Mouse (Mus musculus): ENCODE data around the gene Ccdc28b. TPM values are rescaled to one million over a fixed set of nuclear protein-coding genes. Genes with fewer than 3 reads are reported as not detected.

Ccdc28b gene
- polyA plus RNA-seq, 1 experiment, result 14.8 TPM

- peak overlapping the region; percentile 83 for H3K4me3 ChIP-seq
- H3K27me3 ChIP-seq (ENCODE audit: control insufficient read depth, insufficient read depth, insufficient read length), result no peaks in the 10 kb centered on the region
- H3K4me2 ChIP-seq (ENCODE audit: low read depth), result peak overlapping the region; percentile 92
- no peak for TF ChIP-seq MAX (IDR thresholded peaks at IDR 0.05; ENCODE audit: low read depth)
- no peak for TF ChIP-seq TCF12 (IDR thresholded peaks at IDR 0.05; ENCODE audit: insufficient read depth, poor library complexity, severe bottlenecking)
- TF ChIP-seq USF1 (IDR thresholded peaks at IDR 0.05; ENCODE audit: low read depth), result no peak
- no peak for TF ChIP-seq REST (IDR thresholded peaks at IDR 0.05; ENCODE audit: insufficient read depth, insufficient read length)
- TF ChIP-seq MYOG (IDR thresholded peaks at IDR 0.05; ENCODE audit: control insufficient read depth in 1 of 3, insufficient read depth in 1 of 3, insufficient read length in 2 of 3, low read depth in 2 of 3), result no peak
- no peak for TF ChIP-seq POLR2AphosphoS2 (IDR thresholded peaks at IDR 0.05; ENCODE audit: insufficient read length, low read depth)
- no peak for TF ChIP-seq MYOD1 (IDR thresholded peaks at IDR 0.05; ENCODE audit: control insufficient read depth in 1 of 3, insufficient read length in 2 of 3, low read depth in 2 of 3)
- TF ChIP-seq TCF3 (IDR thresholded peaks at IDR 0.05; ENCODE audit: insufficient read length, low read depth), result no peak
- TF ChIP-seq POLR2A (IDR thresholded peaks at IDR 0.05; ENCODE audit: insufficient read length, low read depth), result no peak
- no peak for TF ChIP-seq E2F4 (IDR thresholded peaks at IDR 0.05; ENCODE audit: insufficient read depth)
- no peak for TF ChIP-seq CEBPB (IDR thresholded peaks at IDR 0.05; ENCODE audit: insufficient read depth, poor library complexity, severe bottlenecking)
- peaks cover 5% of the 10 kb centered on the region for H3K79me2 ChIP-seq (ENCODE audit: control insufficient read depth, insufficient read depth)
- no peaks in the 10 kb centered on the region for H3K36me3 ChIP-seq (ENCODE audit: control insufficient read depth, insufficient read depth)
- H3ac ChIP-seq (ENCODE audit: control insufficient read depth, insufficient read length), result peak overlapping the region; percentile 46
These were observed 5.7 kb downstream of the Ccdc28b start for GRCm38 (mm10) chr4:129618031-129618430.

- no peak overlapping the region for H3ac ChIP-seq (ENCODE audit: control insufficient read depth, insufficient read length)
- H3K79me2 ChIP-seq (ENCODE audit: control insufficient read depth, insufficient read depth), result peaks cover 5% of the 10 kb centered on the region
- H3K4me2 ChIP-seq (ENCODE audit: low read depth), result peak overlapping the region; percentile 92
- H3K36me3 ChIP-seq (ENCODE audit: control insufficient read depth, insufficient read depth), result no peaks in the 10 kb centered on the region
- H3K27me3 ChIP-seq (ENCODE audit: control insufficient read depth, insufficient read depth, insufficient read length), result no peaks in the 10 kb centered on the region
- H3K4me3 ChIP-seq, result peak overlapping the region; percentile 83
- TF ChIP-seq MYOG (IDR thresholded peaks at IDR 0.05; ENCODE audit: control insufficient read depth in 1 of 3, insufficient read depth in 1 of 3, insufficient read length in 2 of 3, low read depth in 2 of 3), result no peak
- TF ChIP-seq POLR2AphosphoS2 (IDR thresholded peaks at IDR 0.05; ENCODE audit: insufficient read length, low read depth), result peak; percentile 10
- TF ChIP-seq POLR2A (IDR thresholded peaks at IDR 0.05; ENCODE audit: insufficient read length, low read depth), result peak; percentile 36
These were observed 6.6 kb downstream of the Ccdc28b start for GRCm38 (mm10) chr4:129617121-129617641.

- Histone ChIP-seq H3K4me2 (ENCODE audit: low read depth) (no peak overlapping the region), H3K27me3 (ENCODE audit: control insufficient read depth, insufficient read depth, insufficient read length) (no peaks in the 10 kb centered on the region), H3ac (ENCODE audit: control insufficient read depth, insufficient read length) (no peak overlapping the region), H3K4me3 (no peak overlapping the region), H3K79me2 (ENCODE audit: control insufficient read depth, insufficient read depth) (peaks cover 5% of the 10 kb centered on the region), H3K36me3 (ENCODE audit: control insufficient read depth, insufficient read depth) (no peaks in the 10 kb centered on the region)
- TF ChIP-seq TCF3 (IDR thresholded peaks at IDR 0.05; ENCODE audit: insufficient read length, low read depth) (no peak), MYOD1 (IDR thresholded peaks at IDR 0.05; ENCODE audit: control insufficient read depth in 1 of 3, insufficient read length in 2 of 3, low read depth in 2 of 3) (no peak), TCF12 (IDR thresholded peaks at IDR 0.05; ENCODE audit: insufficient read depth, poor library complexity, severe bottlenecking) (no peak), CEBPB (IDR thresholded peaks at IDR 0.05; ENCODE audit: insufficient read depth, poor library complexity, severe bottlenecking) (no peak), POLR2A (IDR thresholded peaks at IDR 0.05; ENCODE audit: insufficient read length, low read depth) (no peak), MAX (IDR thresholded peaks at IDR 0.05; ENCODE audit: low read depth) (no peak), SRF (IDR thresholded peaks at IDR 0.05; ENCODE audit: control insufficient read depth, insufficient read length, low read depth) (no peak), E2F4 (IDR thresholded peaks at IDR 0.05; ENCODE audit: insufficient read depth) (no peak), USF1 (IDR thresholded peaks at IDR 0.05; ENCODE audit: low read depth) (no peak), POLR2AphosphoS2 (IDR thresholded peaks at IDR 0.05; ENCODE audit: insufficient read length, low read depth) (no peak), MYOG (IDR thresholded peaks at IDR 0.05; ENCODE audit: control insufficient read depth in 1 of 3, insufficient read depth in 1 of 3, insufficient read length in 2 of 3, low read depth in 2 of 3) (no peak), REST (IDR thresholded peaks at IDR 0.05; ENCODE audit: insufficient read depth, insufficient read length) (no peak)
These were observed 7.1 kb downstream of the Ccdc28b start for GRCm38 (mm10) chr4:129616631-129617030.

GRCm38 (mm10) chr4:129615801-129616290 lies 7.9 kb downstream of the Ccdc28b start:
- TF ChIP-seq TCF3 (IDR thresholded peaks at IDR 0.05; ENCODE audit: insufficient read length, low read depth), result no peak
- no peak for TF ChIP-seq CEBPB (IDR thresholded peaks at IDR 0.05; ENCODE audit: insufficient read depth, poor library complexity, severe bottlenecking)
- no peak for TF ChIP-seq MYOG (IDR thresholded peaks at IDR 0.05; ENCODE audit: control insufficient read depth in 1 of 3, insufficient read depth in 1 of 3, insufficient read length in 2 of 3, low read depth in 2 of 3)
- TF ChIP-seq POLR2AphosphoS2 (IDR thresholded peaks at IDR 0.05; ENCODE audit: insufficient read length, low read depth), result no peak
- no peak for TF ChIP-seq SRF (IDR thresholded peaks at IDR 0.05; ENCODE audit: control insufficient read depth, insufficient read length, low read depth)
- no peak for TF ChIP-seq E2F4 (IDR thresholded peaks at IDR 0.05; ENCODE audit: insufficient read depth)
- no peak for TF ChIP-seq USF1 (IDR thresholded peaks at IDR 0.05; ENCODE audit: low read depth)
- no peak for TF ChIP-seq MYOD1 (IDR thresholded peaks at IDR 0.05; ENCODE audit: control insufficient read depth in 1 of 3, insufficient read length in 2 of 3, low read depth in 2 of 3)
- no peak for TF ChIP-seq MAX (IDR thresholded peaks at IDR 0.05; ENCODE audit: low read depth)
- TF ChIP-seq POLR2A (IDR thresholded peaks at IDR 0.05; ENCODE audit: insufficient read length, low read depth), result no peak
- TF ChIP-seq REST (IDR thresholded peaks at IDR 0.05; ENCODE audit: insufficient read depth, insufficient read length), result no peak
- TF ChIP-seq TCF12 (IDR thresholded peaks at IDR 0.05; ENCODE audit: insufficient read depth, poor library complexity, severe bottlenecking), result no peak
- Histone ChIP-seq H3K27me3 (ENCODE audit: control insufficient read depth, insufficient read depth, insufficient read length) (no peaks in the 10 kb centered on the region), H3K4me3 (no peak overlapping the region), H3K4me2 (ENCODE audit: low read depth) (no peak overlapping the region), H3K36me3 (ENCODE audit: control insufficient read depth, insufficient read depth) (no peaks in the 10 kb centered on the region), H3ac (ENCODE audit: control insufficient read depth, insufficient read length) (no peak overlapping the region), H3K79me2 (ENCODE audit: control insufficient read depth, insufficient read depth) (peaks cover 5% of the 10 kb centered on the region)

Data from myocyte (in vitro differentiated cells).